Mouse (Mus musculus) liver, adult 2 months (tissue): ENCODE data around the gene Ube2h. TPM values are rescaled to one million over a fixed set of nuclear protein-coding genes. Genes with fewer than 3 reads are reported as not detected.

Source experiments
- DNase-seq: peaks from one replicate; pipeline ENCODE4 v3.0.0-alpha.2; 2011; ENCODE audit warnings: low read depth, low spot score; ENCODE audit errors: extremely low read depth
- H3K27ac ChIP-seq: fragments of 200-500 bp; replicated peaks from 2 replicates; pipeline ENCODE4 v1.5.1; 2012; ENCODE audit warnings: low read depth, mild to moderate bottlenecking, control low read depth, inconsistent platforms, low read length; ENCODE audit not compliant: insufficient read depth
- H3K27me3 ChIP-seq: fragments of 200-500 bp; 2 replicates; pipeline ENCODE4 v1.6.1; 2012; ENCODE audit warnings: mild to moderate bottlenecking, moderate library complexity, low read length, inconsistent platforms; ENCODE audit not compliant: control insufficient read depth, insufficient read depth
- H3K36me3 ChIP-seq: fragments of 200-500 bp; 2 replicates; pipeline ENCODE4 v1.6.1; 2012; ENCODE audit warnings: low read length, inconsistent platforms; ENCODE audit not compliant: control insufficient read depth, insufficient read depth
- H3K4me1 ChIP-seq: fragments of 200-500 bp; 2 replicates; pipeline ENCODE4 v1.6.1; 2011; ENCODE audit warnings: low read length; ENCODE audit not compliant: control insufficient read depth, insufficient read depth
- H3K4me3 ChIP-seq: fragments of 200-500 bp; 2 replicates; pipeline ENCODE4 v1.5.1; 2011; ENCODE audit warnings: low read depth, mild to moderate bottlenecking, control low read depth, low read length, moderate library complexity; ENCODE audit not compliant: insufficient read depth
- H3K79me2 ChIP-seq: fragments of 200-500 bp; 2 replicates; pipeline ENCODE4 v1.6.1; 2012; ENCODE audit warnings: inconsistent platforms, mild to moderate bottlenecking, low read length, moderate library complexity; ENCODE audit not compliant: control insufficient read depth, insufficient read depth
- H3K9ac ChIP-seq: fragments of 200-500 bp; 2 replicates; pipeline ENCODE4 v1.6.1; 2012; ENCODE audit warnings: low read depth, mild to moderate bottlenecking, control low read depth, inconsistent platforms, low read length
- CTCF ChIP-seq: fragments of 200-500 bp; IDR thresholded peaks from 2 replicates; pipeline ENCODE4 v1.5.1; 2011; ENCODE audit warnings: low read depth, low read length, control low read depth
- POLR2A ChIP-seq: fragments of 200-500 bp; IDR thresholded peaks from 2 replicates; pipeline ENCODE4 v1.6.1; 2011; ENCODE audit warnings: low read length, control low read depth; ENCODE audit not compliant: insufficient read depth; ENCODE audit errors: extremely low read depth
- WGBS: fragments of 180-500 bp; shearing (Covaris S2); methylation state at CpG from one replicate; pipeline ENCODE4 v1.1.7; 2018; 5-methylcytosine and 5-hydroxymethylcytosine counted together
- polyA plus RNA-seq: library from polyadenylated mRNA; depleted of rRNA; stranded (reverse); fragments of >200 nt; gene quantifications from 2 replicates; pipeline ENCODE4 v1.2.3, GENCODE M21; 2012
- total RNA-seq: library from RNA; depleted of rRNA; stranded (reverse); fragments of >200 nt; gene quantifications from 2 replicates; pipeline ENCODE4 v1.2.3, GENCODE M21; 2014

Ube2h gene
- total and polyA plus RNA-seq, 2 experiments = 30.9 to 43.3 TPM

GRCm38 (mm10) chr6:30179046-30179445 lies 125.3 kb downstream of the Ube2h start:
- peaks cover 31% of the 10 kb centered on the region for H3K27me3 ChIP-seq
- TF ChIP-seq CTCF (no peak), POLR2A (no peak)

GRCm38 (mm10) chr6:30178023-30178639 lies 126.2 kb downstream of the Ube2h start:
- Histone ChIP-seq H3K27me3 (peaks cover 39% of the 10 kb centered on the region), H3K27ac (no peak overlapping the region), H3K79me2 (no peaks in the 10 kb centered on the region), H3K9ac (no peak overlapping the region), H3K4me1 (no peaks in the 10 kb centered on the region), H3K4me3 (no peak overlapping the region), H3K36me3 (no peaks in the 10 kb centered on the region)
- TF ChIP-seq POLR2A (no peak), CTCF (no peak)
- DNase-seq = no peak
- WGBS = 5% methylated on average over 27 of the region's 27 CpGs

More at GRCm38 (mm10) chr6:30179046-30179445, 125.3 kb downstream of the Ube2h start:
- H3K27ac ChIP-seq = no peak overlapping the region
- no peak for DNase-seq
- WGBS = 22% methylated on average over 11 of the region's 11 CpGs
- H3K36me3 ChIP-seq = no peaks in the 10 kb centered on the region
- H3K79me2 ChIP-seq = no peaks in the 10 kb centered on the region
- no peaks in the 10 kb centered on the region for H3K4me1 ChIP-seq
- no peak overlapping the region for H3K9ac ChIP-seq
- no peak overlapping the region for H3K4me3 ChIP-seq

- no peak overlapping the region for H3K9ac ChIP-seq
- H3K27me3 ChIP-seq = peaks cover 46% of the 10 kb centered on the region
- H3K79me2 ChIP-seq = no peaks in the 10 kb centered on the region
- 6% methylated on average over 14 of the region's 14 CpGs for WGBS
- H3K4me3 ChIP-seq = no peak overlapping the region
- DNase-seq = no peak
- no peak overlapping the region for H3K27ac ChIP-seq
- H3K4me1 ChIP-seq = no peaks in the 10 kb centered on the region
- H3K36me3 ChIP-seq = no peaks in the 10 kb centered on the region
- TF ChIP-seq CTCF (no peak), POLR2A (no peak)
Observed at GRCm38 (mm10) chr6:30177305-30177704, 127.0 kb downstream of the Ube2h start.

- H3K27me3 ChIP-seq = peaks cover 46% of the 10 kb centered on the region
- H3K4me1 ChIP-seq = no peaks in the 10 kb centered on the region
- H3K36me3 ChIP-seq = no peaks in the 10 kb centered on the region
- no peak for DNase-seq
- TF ChIP-seq CTCF (no peak), POLR2A (no peak)
- no peak overlapping the region for H3K4me3 ChIP-seq
- H3K9ac ChIP-seq = no peak overlapping the region
- WGBS = 8% methylated on average over 12 of the region's 12 CpGs
- no peaks in the 10 kb centered on the region for H3K79me2 ChIP-seq
- H3K27ac ChIP-seq = no peak overlapping the region
Observed at GRCm38 (mm10) chr6:30176496-30176895, 127.8 kb downstream of the Ube2h start.

GRCm38 (mm10) chr6:30175918-30176421 lies 128.4 kb downstream of the Ube2h start:
- DNase-seq = no peak
- TF ChIP-seq CTCF (no peak), POLR2A (no peak)
- H3K36me3 ChIP-seq = no peaks in the 10 kb centered on the region
- no peak overlapping the region for H3K27ac ChIP-seq
- no peak overlapping the region for H3K4me3 ChIP-seq
- H3K9ac ChIP-seq = no peak overlapping the region
- H3K27me3 ChIP-seq = peaks cover 46% of the 10 kb centered on the region
- 7% methylated on average over 28 of the region's 28 CpGs for WGBS
- no peaks in the 10 kb centered on the region for H3K79me2 ChIP-seq
- no peaks in the 10 kb centered on the region for H3K4me1 ChIP-seq

GRCm38 (mm10) chr6:30175225-30175917 lies 129.0 kb downstream of the Ube2h start:
- DNase-seq = no peak
- no peak overlapping the region for H3K4me3 ChIP-seq
- no peak overlapping the region for H3K27ac ChIP-seq
- H3K79me2 ChIP-seq = no peaks in the 10 kb centered on the region
- TF ChIP-seq CTCF = no peak
- no peak for TF ChIP-seq POLR2A
- peaks cover 46% of the 10 kb centered on the region for H3K27me3 ChIP-seq
- 3% methylated on average over 45 of the region's 45 CpGs for WGBS
- H3K36me3 ChIP-seq = no peaks in the 10 kb centered on the region
- H3K4me1 ChIP-seq = no peaks in the 10 kb centered on the region
- no peak overlapping the region for H3K9ac ChIP-seq
